Mouse (Mus musculus) limb, embryonic 13.5 days (tissue): Measurements from ENCODE around the gene Washc3. TPM values are rescaled to one million over a fixed set of nuclear protein-coding genes. Genes with fewer than 3 reads are reported as not detected.

ENCODE experiments used
- ATAC-seq: fragments of 200-750 bp; cut with Nextera tagmentation; 2 replicates; pipeline ENCODE4 v1.8.0; 2017; ENCODE audit warnings: low read depth, moderate number of reproducible peaks, moderate TSS enrichment; ENCODE audit not compliant: low FRiP score
- H3K27ac ChIP-seq: fragments of 300-500 bp; sonication (generic); 2 replicates; pipeline ENCODE4 v1.5.1; 2015; ENCODE audit warnings: inconsistent platforms, mild to moderate bottlenecking, moderate library complexity
- H3K27me3 ChIP-seq: fragments of 300-500 bp; sonication (generic); 2 replicates; pipeline ENCODE4 v1.6.1; 2015; ENCODE audit warnings: mild to moderate bottlenecking, inconsistent platforms
- H3K36me3 ChIP-seq: fragments of 300-500 bp; sonication (generic); 2 replicates; pipeline ENCODE4 v1.6.1; 2015; ENCODE audit warnings: inconsistent platforms, mild to moderate bottlenecking, moderate library complexity
- H3K4me1 ChIP-seq: fragments of 300-500 bp; sonication (generic); 2 replicates; pipeline ENCODE4 v1.6.1; 2015; ENCODE audit warnings: inconsistent platforms
- H3K4me2 ChIP-seq: fragments of 300-500 bp; sonication (generic); replicated peaks from 2 replicates; pipeline ENCODE4 v1.6.1; 2015; ENCODE audit warnings: inconsistent platforms, mild to moderate bottlenecking, moderate library complexity
- H3K4me3 ChIP-seq: fragments of 300-500 bp; sonication (generic); 2 replicates; pipeline ENCODE4 v1.5.1; 2015; ENCODE audit warnings: moderate library complexity, mild to moderate bottlenecking, inconsistent platforms
- H3K9ac ChIP-seq: fragments of 300-500 bp; sonication (generic); 2 replicates; pipeline ENCODE4 v1.6.1; 2015; ENCODE audit warnings: mild to moderate bottlenecking, inconsistent platforms
- H3K9me3 ChIP-seq: fragments of 300-500 bp; sonication (generic); 2 replicates; pipeline ENCODE4 v1.6.1; 2016; ENCODE audit warnings: inconsistent platforms
- WGBS: fragments of 180-500 bp; shearing (Covaris S2); methylation state at CpG from one replicate; pipeline ENCODE4 v1.1.7; 2015; 5-methylcytosine and 5-hydroxymethylcytosine counted together
- polyA plus RNA-seq: library from polyadenylated mRNA; unstranded; fragments of >200 nt; fragmentation: Nextera tagmentation; extraction: Ambion mirVana; gene quantifications from 2 replicates; pipeline ENCODE4 v1.2.1, GENCODE M21; 2015

Gene Washc3
- polyA plus RNA-seq, result 52.2 and 54.0 TPM in 2 replicates

DNA sequence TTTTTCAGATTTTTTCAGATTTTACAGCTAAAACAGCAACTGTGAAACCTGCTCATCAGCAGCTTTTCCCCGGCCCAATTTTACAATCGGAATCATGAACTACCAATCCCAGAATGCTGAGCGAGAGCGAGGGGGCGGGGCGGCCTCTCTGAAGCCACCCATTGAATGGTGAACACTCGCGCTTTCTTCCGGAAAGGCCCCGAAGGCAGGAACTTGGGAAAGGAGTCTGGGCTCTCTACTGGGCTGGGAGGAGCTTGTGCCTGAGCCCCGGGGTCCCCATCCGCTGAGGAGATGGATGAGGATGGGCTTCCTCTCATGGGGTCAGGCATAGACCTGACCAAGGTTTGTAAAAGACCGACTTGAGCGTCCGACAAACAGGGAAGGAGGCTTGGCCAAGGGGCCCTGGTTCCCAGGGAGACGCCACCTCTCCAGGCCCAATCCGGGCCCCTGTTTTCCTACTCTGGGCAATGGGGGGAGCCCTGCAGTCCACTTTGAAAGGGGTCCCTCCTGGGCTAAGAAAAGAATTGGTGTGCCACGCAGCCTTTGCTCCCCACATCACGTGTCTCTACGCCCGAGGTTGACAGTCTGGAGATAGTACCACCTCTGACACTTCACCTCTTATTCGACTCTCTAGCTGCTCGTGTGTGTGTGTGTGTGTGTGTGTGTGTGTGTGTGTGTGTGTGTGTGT, at the start of gene Washc3:
Gene Washc3, plus strand, starts transcription at position 143 of the 688 bp plus-strand sequence.
- Histone ChIP-seq H3K27ac (peak within 1 kb of the TSS; percentile 73; the same call in 1 of the 2 replicates), H3K36me3 (peaks cover 8% of the 10 kb centered on the region), H3K27me3 (no peaks in the 10 kb centered on the region), H3K4me1 (peaks cover 4% of the 10 kb centered on the region), H3K9ac (peak within 1 kb of the TSS; percentile 84), H3K4me2 (peak within 1 kb of the TSS; percentile 69), H3K9me3 (no peaks in the 10 kb centered on the region), H3K4me3 (peak within 1 kb of the TSS; percentile 67)
- peak; percentile 99 for ATAC-seq
- 1% methylated on average over 23 of the region's 23 CpGs for WGBS

DNA sequence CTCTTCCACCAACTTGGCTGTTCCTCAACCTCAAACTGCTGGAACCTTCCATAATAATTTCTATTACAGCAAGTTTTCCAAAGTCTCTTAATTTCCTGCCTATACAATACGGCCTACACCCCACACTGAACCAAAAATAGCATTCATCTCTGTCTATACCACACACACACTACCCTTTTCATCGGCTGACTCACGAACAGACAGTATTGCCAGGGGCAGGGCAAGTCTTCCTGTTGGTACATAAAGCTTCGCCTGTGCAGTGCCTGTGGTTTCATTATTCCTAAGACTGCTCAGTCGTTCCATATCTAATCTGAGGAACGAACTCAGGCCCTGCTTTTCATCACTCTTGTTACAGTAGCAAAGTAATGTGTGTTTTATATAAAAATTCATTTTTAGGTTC, 49.2 kb upstream of the Washc3 start:
- WGBS, result 88% methylated on average over 6 of the region's 6 CpGs
- ATAC-seq, result no peak
- H3K36me3 ChIP-seq, result peaks cover 45% of the 10 kb centered on the region
- H3K9ac ChIP-seq, result no peak overlapping the region
- no peak overlapping the region for H3K4me3 ChIP-seq
- H3K4me2 ChIP-seq, result no peak overlapping the region
- no peak overlapping the region for H3K27ac ChIP-seq
- H3K4me1 ChIP-seq, result peaks cover 6% of the 10 kb centered on the region
- no peaks in the 10 kb centered on the region for H3K9me3 ChIP-seq
- no peaks in the 10 kb centered on the region for H3K27me3 ChIP-seq

DNA sequence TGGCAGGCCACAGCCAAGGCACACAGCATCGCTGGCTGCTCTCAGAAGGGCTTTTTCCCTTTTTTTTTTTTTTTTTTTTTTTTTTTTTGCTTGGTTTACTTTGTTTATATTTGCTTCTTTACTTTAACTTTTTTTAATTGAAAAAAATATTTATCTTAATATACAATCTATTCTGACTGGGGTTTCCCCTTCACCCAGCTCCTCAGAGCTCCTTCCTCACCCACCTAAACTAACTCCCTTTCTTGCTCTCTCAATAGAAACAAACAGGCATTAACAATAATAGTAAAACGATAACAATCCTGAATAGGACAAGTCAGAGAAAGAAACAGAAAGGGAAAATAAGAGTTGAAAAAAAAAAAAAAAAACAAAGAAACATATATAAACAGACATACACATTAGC, 38.8 kb upstream of the Washc3 start:
- Histone ChIP-seq H3K4me3 (no peak overlapping the region), H3K4me1 (no peaks in the 10 kb centered on the region), H3K27ac (no peak overlapping the region), H3K4me2 (no peak overlapping the region), H3K9ac (no peak overlapping the region), H3K36me3 (peaks cover 50% of the 10 kb centered on the region), H3K27me3 (no peaks in the 10 kb centered on the region), H3K9me3 (no peaks in the 10 kb centered on the region)
- ATAC-seq, result no peak
- WGBS, result 96% methylated on average over 2 of the region's 2 CpGs

GRCm38 (mm10) chr10:88162676-88163075, 38.2 kb upstream of the Washc3 start:
- H3K4me2 ChIP-seq, result no peak overlapping the region
- 91% methylated on average over 5 of the region's 5 CpGs for WGBS
- no peak overlapping the region for H3K4me3 ChIP-seq
- H3K9ac ChIP-seq, result no peak overlapping the region
- H3K36me3 ChIP-seq, result peaks cover 50% of the 10 kb centered on the region
- H3K4me1 ChIP-seq, result no peaks in the 10 kb centered on the region
- no peaks in the 10 kb centered on the region for H3K27me3 ChIP-seq
- H3K9me3 ChIP-seq, result no peaks in the 10 kb centered on the region
- no peak overlapping the region for H3K27ac ChIP-seq
- ATAC-seq, result no peak

DNA sequence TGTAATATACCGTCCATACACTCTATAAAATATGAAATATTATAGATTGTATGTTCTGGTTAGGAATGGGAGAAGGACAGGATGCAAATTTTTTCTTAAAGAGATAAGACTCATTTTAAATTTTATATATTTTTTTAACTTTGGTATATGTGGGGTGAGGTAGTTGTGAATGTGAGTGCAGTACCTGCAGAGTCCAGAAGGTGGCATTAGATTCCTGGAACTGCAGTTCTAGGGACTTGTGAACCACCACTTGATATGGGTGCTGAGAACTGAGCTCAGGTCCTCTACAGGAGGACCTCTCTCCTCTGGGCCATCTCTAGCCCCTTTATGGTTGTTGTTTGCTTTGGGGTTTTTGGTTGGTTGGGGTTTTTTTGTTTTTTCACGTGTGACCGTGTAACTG, 34.7 kb upstream of the Washc3 start:
- no peak overlapping the region for H3K4me2 ChIP-seq
- 89% methylated on average over 3 of the region's 3 CpGs for WGBS
- ATAC-seq, result no peak
- peaks cover 34% of the 10 kb centered on the region for H3K36me3 ChIP-seq
- no peak overlapping the region for H3K9ac ChIP-seq
- no peak overlapping the region for H3K27ac ChIP-seq
- no peaks in the 10 kb centered on the region for H3K9me3 ChIP-seq
- H3K4me3 ChIP-seq, result no peak overlapping the region
- no peaks in the 10 kb centered on the region for H3K4me1 ChIP-seq
- no peaks in the 10 kb centered on the region for H3K27me3 ChIP-seq

GRCm38 (mm10) chr10:88167438-88168077, 33.3 kb upstream of the Washc3 start:
- H3K4me2 ChIP-seq, result no peak overlapping the region
- no peaks in the 10 kb centered on the region for H3K27me3 ChIP-seq
- H3K4me1 ChIP-seq, result no peaks in the 10 kb centered on the region
- H3K9ac ChIP-seq, result no peak overlapping the region
- 85% methylated on average over 7 of the region's 7 CpGs for WGBS
- H3K4me3 ChIP-seq, result no peak overlapping the region
- no peak overlapping the region for H3K27ac ChIP-seq
- peaks cover 31% of the 10 kb centered on the region for H3K36me3 ChIP-seq
- no peak for ATAC-seq
- H3K9me3 ChIP-seq, result no peaks in the 10 kb centered on the region

DNA sequence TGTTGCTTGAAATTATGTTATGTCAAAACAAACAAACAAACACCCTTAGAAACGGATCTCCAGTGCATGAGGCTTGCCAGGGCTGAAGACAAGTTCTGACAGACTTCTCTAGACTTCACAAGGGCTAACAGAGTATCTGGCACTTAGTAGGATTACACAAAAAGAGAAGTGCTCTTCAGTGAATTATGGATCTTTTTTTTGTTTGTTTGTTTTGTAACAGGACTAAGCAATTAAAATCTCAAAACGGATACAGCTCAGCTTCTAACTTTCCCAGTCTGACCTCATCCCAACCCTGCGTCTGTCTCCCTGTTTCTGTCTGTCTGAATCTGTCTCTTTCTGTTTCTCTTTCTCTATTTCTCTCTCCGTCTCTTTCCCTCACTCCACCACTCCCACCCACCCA, 352 bp upstream of the Washc3 start:
- H3K27ac ChIP-seq, result no peak overlapping the region
- peak overlapping the region; percentile 67 for H3K4me3 ChIP-seq
- no peaks in the 10 kb centered on the region for H3K9me3 ChIP-seq
- H3K4me2 ChIP-seq, result peak overlapping the region; percentile 69
- H3K27me3 ChIP-seq, result no peaks in the 10 kb centered on the region
- 0 out of 2 replicates have a peak overlapping the region, but pooled peaks have one; percentile 4 for H3K9ac ChIP-seq
- peaks cover 8% of the 10 kb centered on the region for H3K36me3 ChIP-seq
- 19% methylated on average over 4 of the region's 4 CpGs for WGBS
- peak; percentile 69 for ATAC-seq
- H3K4me1 ChIP-seq, result peaks cover 4% of the 10 kb centered on the region

GRCm38 (mm10) chr10:88201650-88202049, 757 bp downstream of the Washc3 start:
- no peaks in the 10 kb centered on the region for H3K27me3 ChIP-seq
- WGBS, result 75% methylated on average over 13 of the region's 13 CpGs

DNA sequence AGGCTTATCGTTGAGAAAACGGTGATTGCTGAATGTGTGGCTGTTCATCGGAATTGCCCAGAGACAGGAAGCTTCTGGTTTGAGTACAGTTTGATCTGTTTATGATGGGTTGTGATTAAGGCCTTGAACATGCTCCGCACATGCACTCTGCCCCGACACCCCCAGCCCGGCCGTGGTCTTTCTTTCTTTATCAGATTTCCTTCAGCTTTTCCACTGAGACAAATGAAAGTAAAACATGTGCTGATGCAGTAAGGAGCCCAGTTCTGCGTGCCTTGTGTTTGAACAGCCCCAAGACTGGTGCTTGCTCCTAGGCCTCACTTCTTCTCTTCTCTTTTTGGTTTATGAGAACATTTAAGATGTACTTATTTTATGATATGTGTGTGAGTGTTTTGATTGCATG, 1.7 kb downstream of the Washc3 start:
- Histone ChIP-seq H3K9ac (no peak overlapping the region), H3K4me2 (no peak overlapping the region), H3K36me3 (peaks cover 8% of the 10 kb centered on the region), H3K4me1 (peaks cover 4% of the 10 kb centered on the region), H3K27ac (no peak overlapping the region), H3K4me3 (no peak overlapping the region), H3K9me3 (no peaks in the 10 kb centered on the region), H3K27me3 (no peaks in the 10 kb centered on the region)
- ATAC-seq, result no peak
- WGBS, result 87% methylated on average over 8 of the region's 8 CpGs

More at GRCm38 (mm10) chr10:88201650-88202049, 757 bp downstream of the Washc3 start:
- Histone ChIP-seq H3K4me1 (peaks cover 4% of the 10 kb centered on the region), H3K9me3 (no peaks in the 10 kb centered on the region), H3K4me3 (peak overlapping the region; percentile 67), H3K4me2 (peak overlapping the region; percentile 69), H3K27ac (no peak overlapping the region), H3K36me3 (peaks cover 8% of the 10 kb centered on the region), H3K9ac (peak overlapping the region; percentile 84)
- ATAC-seq, result no peak

GRCm38 (mm10) chr10:88203236-88203635, 2.3 kb downstream of the Washc3 start:
- no peak overlapping the region for H3K4me3 ChIP-seq
- H3K4me1 ChIP-seq, result peaks cover 4% of the 10 kb centered on the region
- peaks cover 8% of the 10 kb centered on the region for H3K36me3 ChIP-seq
- no peak for ATAC-seq
- H3K9me3 ChIP-seq, result no peaks in the 10 kb centered on the region
- H3K27ac ChIP-seq, result no peak overlapping the region
- no peaks in the 10 kb centered on the region for H3K27me3 ChIP-seq
- 84% methylated on average over 6 of the region's 6 CpGs for WGBS
- H3K9ac ChIP-seq, result no peak overlapping the region
- no peak overlapping the region for H3K4me2 ChIP-seq

DNA sequence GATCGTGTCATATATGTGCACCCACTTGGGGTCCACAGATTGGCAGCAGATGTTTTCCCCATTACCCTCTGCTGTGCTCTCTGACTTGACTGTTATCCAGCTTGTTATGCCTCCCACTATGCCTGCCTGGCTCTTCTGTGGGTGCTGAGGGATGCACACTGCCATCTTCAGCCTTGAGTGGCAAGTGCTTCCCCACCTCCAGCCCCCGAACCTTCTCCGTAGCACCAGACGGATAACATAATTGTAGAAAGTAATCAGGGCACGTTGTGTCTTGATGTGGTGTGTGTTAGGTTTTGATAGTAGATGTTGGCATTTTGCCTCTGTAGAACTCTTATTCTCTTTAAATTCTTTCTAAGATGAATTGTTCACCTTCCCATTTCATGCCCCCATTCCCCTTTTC, 11.8 kb downstream of the Washc3 start:
- Histone ChIP-seq H3K4me3 (no peak overlapping the region), H3K4me1 (no peaks in the 10 kb centered on the region), H3K27me3 (no peaks in the 10 kb centered on the region), H3K9ac (no peak overlapping the region), H3K36me3 (peaks cover 12% of the 10 kb centered on the region), H3K4me2 (no peak overlapping the region), H3K27ac (no peak overlapping the region), H3K9me3 (no peaks in the 10 kb centered on the region)
- 87% methylated on average over 5 of the region's 5 CpGs for WGBS
- ATAC-seq, result no peak

GRCm38 (mm10) chr10:88214800-88215514, 14.1 kb downstream of the Washc3 start:
- Histone ChIP-seq H3K4me2 (no peak overlapping the region), H3K9ac (no peak overlapping the region), H3K9me3 (no peaks in the 10 kb centered on the region), H3K36me3 (peaks cover 8% of the 10 kb centered on the region), H3K4me1 (no peaks in the 10 kb centered on the region), H3K27me3 (no peaks in the 10 kb centered on the region), H3K27ac (no peak overlapping the region), H3K4me3 (no peak overlapping the region)
- ATAC-seq, result no peak
- 94% methylated on average over 20 of the region's 20 CpGs for WGBS
